Mouse (Mus musculus): ENCODE data around the gene Rin3.
A peak's percentile ranks its signal among the peaks of the same experiment; 100 is the strongest.

Gene Rin3

DNA sequence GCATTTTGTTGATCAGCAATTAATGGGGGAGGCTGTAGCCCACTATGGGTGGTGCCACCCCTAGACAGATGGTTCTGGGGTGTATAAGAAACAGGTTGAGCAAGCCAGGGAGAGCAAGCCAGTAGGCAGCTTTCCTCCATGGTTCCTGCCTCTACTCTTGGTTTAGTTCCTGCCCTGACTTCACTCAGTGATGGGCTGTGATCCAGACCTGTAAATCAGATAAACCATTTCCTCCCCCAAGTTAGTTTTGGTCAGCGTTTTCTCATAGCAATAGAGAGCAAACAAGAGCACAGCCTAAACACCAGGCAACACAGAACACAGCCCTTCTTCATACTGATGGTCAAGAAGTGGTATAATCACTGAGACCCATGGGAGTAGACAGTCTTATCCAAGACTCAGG is 18.7 kb downstream of the Rin3 start:
- no peak for DNase-seq (ENCODE audit: extremely low read depth, low read depth, low spot score)

DNA sequence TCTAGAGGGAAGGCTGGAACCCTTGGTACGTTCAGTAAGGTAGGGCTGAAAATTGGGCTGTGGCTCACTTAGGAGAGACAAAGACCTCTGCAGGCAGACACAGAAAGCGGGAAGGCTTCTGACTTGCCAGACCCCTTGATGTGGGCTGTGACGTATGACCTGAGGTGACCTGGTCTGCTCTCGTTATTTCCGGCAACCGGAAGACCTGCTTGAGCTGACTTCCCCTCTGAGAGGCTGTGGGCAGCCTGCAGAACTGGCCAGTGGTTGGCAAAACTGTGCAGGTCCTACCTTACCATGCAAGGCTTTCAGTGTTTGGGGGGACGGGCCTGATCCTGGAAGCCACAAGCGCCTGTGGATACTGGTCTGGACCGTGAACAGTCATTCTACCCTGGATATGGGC is 19.5 kb downstream of the Rin3 start:
- DNase-seq (ENCODE audit: extremely low read depth, low read depth, low spot score), result no peak

DNA sequence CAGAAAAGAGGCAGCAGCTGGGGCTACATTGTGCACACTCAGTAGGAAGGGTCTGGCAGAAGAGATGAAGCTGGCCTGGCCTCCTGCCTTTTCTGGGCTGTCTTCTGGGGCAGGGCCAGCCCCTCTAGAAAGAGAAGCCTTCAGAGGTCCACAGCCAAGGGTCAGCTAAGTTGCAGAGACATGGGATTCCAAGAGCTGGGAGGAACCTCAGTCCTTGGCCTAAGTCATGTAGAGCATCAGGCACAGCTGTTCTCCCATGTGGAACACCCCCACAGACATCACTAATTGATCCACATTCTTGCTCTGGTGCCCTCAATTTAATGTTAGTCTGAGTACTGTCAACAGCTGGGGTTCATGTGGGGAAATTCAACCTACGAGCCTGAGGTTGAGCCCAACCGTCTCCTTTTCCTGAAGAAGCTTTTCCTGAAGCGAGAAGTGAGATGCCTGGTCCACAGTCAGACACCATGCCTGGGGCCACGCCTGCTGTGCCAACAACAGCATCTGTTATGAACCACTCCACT is 20.0 kb downstream of the Rin3 start:
- no peak for DNase-seq (ENCODE audit: extremely low read depth, low read depth, low spot score)

DNA sequence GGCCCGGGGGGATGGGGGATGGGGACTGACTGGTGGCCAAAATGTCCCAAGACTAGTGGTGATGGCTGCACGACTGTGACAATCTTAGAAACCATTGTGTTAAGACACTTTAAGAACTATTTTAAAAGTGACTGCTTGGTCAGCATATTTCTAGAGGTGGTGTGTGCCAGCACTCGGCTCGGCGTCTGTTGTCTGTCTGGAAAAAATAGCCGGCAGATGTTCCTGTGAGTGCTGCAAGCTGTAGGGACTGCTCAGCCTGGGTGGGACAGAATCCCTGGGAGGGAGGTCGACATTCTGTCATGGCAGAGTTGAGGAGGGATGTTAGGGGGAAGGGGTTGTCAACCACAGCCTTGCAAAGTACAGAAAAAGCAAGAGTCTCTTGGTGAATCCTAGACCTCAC is 21.0 kb downstream of the Rin3 start:
- no peak for DNase-seq (ENCODE audit: extremely low read depth, low read depth, low spot score)

DNA sequence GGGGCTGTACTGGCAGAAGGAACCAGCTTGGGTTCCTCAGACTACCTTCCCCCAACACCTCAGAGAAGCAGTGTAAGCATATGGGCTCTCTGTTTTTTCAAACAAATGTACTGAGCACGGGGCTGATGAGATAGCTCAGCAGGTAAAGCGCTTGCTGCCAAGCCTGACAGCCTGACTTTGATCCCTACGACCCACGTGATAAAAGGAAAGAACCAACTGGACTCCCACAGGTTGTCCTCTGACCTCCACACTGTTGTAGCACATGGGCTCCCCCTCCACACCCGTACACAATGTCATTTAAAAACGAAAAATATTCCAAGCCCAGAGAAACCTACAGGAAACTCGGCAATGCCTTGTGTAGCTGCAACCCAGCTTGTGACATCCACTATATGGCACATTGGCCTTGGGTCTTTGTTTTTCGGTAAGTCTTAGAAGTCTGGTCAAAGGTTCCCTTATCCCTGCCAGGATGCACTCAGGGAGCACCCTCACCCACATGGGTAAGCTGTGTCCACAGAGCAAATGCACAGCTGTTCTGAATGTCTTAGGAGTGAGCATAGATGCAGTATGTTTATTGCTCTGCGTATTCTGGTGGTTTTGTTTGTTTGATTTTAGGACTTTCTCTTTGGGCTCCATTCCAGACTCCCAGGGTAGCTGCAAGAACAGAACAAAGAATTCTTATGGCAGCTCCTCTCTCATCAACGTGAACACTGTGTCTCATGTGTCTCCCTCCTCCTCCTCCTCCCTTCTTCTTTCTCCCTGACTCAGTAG is 22.4 kb downstream of the Rin3 start:
- DNase-seq (ENCODE audit: extremely low read depth, low read depth, low spot score), result no peak

DNA sequence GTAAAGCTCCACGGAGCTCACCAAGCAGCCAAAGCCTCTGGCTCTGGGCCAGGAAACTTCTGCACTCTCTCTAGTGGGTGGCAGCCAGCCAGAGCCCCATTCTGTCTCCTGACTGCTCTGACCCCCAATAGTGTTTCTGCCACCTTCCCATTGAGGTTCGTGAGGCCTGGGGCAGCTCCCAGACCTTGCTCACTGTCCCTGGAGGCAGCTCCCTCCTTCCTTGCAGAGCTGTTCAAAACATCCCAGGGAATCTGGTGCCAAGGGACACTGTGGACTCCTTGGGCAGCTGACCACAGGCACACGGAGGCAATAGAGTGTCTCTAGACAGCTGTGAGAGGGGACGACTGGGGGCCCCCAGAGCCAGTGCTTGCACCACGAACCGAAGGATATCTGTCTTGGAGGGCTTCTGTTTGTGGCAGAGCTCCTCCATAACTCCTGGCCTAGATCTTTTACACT is 25.2 kb downstream of the Rin3 start:
- DNase-seq (ENCODE audit: extremely low read depth, low read depth, low spot score), result no peak

DNA sequence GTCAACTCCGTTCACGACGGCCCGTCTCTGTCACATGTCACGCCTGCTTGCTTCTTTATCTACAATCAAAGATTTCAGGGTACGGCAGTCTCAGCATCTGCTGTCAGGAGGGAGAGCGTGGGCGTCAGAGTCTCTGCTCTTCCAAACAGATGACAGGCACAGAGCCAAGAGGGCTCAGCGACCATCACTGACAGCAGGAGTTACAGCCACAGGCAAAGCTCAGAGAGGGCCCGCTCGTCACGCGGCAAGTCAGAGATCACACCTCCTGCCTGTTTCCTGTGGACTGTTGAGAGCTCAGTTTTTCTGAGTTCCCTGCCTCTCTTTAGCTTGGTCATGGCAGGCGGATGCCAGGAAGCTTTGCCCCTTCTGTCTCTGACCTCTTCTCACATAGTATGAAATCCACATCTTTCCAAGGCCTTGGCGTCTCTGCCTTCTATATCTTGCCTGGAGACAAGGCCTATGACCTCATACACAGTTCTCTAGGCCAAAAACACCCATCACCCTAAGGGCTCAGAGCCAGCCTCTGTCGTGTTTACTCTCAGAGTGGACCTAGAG is 25.7 kb downstream of the Rin3 start:
- no peak for DNase-seq (ENCODE audit: extremely low read depth, low read depth, low spot score)

DNA sequence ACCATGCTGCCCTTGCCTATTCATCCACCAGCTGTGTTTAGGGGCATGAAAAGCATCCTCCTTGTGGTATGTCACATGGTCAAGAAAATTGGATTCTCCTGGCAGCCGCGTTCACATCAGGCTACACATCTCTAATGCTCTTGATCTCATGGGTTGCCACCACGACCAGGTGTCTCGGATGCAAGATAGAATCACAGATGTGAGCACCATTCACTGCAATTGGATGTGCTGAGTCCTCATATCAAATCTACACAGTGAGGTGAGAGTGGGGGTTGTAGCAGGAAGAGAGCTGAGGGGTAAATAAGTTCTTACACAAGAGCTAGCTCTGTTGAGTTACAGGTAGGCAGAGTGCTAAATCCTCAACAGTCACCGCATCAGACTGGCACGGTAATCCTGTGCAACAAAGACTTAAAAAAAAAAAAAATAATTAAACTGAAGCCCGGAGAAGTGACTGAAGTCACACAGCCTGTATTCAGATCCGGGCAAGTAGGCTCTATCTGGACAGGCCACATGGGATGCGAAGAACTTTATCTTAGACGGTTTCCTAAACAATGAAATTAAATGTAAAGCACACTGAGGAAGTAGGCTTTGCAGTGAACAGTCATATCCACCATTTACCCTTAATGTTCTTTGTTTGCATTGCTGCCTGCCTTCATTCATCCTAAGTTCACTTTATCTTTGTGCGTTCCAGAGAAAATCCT is 26.4 kb downstream of the Rin3 start:
- DNase-seq (ENCODE audit: extremely low read depth, low read depth, low spot score), result no peak

DNA sequence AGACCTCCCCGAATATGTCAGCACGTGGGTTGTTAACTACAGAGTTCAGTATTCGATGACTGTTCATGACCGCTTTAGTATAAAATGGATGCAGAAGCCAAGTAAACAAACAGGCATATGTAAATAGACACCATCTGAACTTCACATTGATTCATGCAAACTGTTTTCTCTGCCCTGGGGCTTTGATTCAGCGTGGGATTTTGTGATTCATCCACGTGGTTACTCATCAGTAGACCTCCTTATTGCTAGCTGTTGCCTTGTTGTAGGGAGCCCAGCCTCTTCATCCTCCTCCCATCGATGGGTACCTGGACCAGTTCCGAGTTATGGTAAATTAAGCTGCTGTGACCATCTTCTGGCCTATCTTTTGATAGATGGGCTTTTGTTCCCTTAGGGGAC is 26.9 kb downstream of the Rin3 start:
- no peak for DNase-seq (ENCODE audit: extremely low read depth, low read depth, low spot score)

DNA sequence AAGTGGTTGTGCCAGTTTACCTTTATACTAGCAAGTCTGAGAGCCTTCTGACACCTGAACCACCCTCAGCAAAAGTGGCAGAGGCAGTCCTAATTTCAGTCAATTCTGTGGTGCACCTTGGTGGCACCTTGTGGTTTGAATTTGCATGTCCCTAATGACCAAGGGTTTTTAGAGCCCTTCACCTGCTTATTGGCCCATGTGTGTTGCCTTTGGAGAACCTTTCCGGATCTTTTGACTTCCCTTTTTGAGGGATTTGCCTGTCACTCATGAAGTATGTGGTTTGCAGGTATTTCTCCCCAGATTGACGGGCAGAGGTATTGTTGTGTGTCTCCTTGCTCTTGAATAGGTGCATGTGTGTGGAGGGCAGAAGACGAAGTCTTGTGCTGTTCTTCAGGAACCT is 27.4 kb downstream of the Rin3 start:
- no peak for DNase-seq (ENCODE audit: extremely low read depth, low read depth, low spot score)

DNA sequence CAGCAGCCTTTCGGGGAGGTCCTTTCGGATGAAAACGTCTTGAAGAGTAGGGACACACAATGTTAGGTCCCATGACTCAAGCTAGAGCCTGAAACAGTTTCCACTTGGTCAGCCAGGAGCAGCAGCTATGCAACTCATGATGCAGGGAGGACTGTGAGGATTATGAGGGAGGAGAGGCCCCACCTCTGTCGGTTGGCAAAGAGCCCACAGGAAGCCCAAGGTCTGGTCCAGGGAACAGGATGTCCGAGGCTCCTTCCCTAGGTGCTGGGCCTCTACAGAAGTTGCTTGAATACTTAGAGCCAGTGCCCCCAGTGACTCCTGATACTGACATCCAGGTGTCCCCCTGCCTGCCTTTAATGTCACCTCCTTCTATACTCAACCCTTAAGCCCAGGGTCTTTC is 28.6 kb downstream of the Rin3 start:
- DNase-seq (ENCODE audit: extremely low read depth, low read depth, low spot score), result no peak

DNA sequence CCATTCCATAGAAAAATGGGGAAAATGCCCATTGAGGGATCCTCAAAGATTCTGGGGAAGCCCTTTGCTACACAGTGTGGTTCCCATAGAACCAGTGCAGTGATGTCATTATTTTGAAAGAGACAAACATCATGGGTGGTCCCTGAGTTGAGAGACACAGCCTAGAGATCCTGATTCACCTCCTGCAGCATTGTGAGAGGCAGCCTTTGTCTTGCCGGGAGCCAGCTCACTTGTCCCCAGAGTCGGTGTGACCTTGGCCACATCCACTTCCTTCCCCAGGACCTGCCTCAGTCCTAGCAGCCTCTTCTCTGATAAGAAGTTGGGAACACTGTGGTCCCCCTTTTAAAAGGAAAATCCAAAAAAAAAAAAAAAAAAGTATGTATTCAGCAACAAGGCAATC is 36.3 kb downstream of the Rin3 start:
- no peak for DNase-seq (ENCODE audit: extremely low read depth, low read depth, low spot score)

DNA sequence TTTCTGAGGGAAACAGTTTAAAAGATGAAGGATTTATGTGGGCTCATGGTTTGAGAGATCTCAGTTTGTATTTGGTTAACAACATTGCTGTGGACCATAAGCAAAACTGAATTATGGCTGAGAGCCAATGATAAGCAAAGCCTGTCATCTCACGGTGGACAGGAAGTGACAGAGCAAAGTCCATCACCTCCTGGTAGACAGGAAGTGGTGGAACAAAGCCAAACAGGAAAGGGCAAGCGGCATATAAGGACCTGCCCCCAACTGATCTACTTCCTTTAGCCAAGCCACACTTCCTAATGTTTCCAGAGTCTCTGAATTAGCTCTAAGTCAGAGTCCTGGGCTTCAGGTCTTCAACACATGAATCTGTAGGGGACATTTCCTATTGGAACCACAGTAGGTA is 37.1 kb downstream of the Rin3 start:
- no peak for DNase-seq (ENCODE audit: extremely low read depth, low read depth, low spot score)

DNA sequence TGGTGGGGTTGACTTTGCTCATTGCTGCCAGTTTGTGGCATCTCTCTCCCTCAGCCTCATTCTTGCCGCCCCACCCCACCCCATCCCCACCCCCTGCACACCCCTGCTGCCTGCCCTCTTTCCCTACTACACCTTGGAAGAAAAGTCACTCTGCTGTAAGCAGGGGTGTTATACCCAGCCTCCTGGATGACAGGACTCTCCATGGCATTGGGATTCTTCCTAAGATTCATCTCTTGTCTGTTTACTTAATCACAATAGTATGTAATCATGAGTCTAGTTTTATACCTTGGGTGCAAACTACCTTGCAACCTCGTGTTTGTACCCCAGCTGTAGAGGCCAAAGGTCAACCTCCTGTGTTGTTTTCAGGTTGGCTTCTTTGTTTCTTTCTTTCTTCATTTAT is 37.5 kb downstream of the Rin3 start:
- no peak for DNase-seq (ENCODE audit: extremely low read depth, low read depth, low spot score)

DNA sequence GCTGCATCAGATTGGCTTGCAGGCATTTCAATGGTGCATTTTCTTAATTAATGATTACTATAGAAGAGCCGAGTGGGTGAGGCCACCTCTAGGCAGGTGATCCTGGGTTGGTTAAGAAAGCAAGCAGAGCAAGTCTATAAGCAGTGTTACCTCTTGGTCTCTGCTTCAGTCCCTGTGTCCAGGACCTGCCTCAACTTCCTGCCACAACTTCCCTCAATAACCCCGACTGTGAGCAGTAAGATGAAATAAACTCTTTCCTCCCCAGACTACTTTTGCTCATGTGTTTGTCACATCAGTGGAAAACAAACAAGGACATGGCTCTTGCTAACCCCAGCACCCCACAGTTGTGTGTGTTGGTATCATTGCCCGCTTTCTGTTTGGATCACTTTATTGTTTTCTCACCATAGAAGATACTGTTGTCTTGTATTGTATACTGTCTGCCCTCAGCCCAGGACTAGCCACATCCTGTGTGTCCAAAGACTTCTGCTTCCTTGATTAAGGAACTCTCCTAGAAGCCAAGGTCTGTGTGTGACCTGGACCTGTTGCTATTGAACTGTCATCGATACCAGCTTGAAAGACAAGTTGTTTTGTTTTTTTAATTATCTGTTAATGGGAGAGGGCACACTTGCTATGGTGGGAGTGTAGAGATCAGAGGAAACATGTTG is 38.3 kb downstream of the Rin3 start:
- DNase-seq (ENCODE audit: extremely low read depth, low read depth, low spot score), result no peak

DNA sequence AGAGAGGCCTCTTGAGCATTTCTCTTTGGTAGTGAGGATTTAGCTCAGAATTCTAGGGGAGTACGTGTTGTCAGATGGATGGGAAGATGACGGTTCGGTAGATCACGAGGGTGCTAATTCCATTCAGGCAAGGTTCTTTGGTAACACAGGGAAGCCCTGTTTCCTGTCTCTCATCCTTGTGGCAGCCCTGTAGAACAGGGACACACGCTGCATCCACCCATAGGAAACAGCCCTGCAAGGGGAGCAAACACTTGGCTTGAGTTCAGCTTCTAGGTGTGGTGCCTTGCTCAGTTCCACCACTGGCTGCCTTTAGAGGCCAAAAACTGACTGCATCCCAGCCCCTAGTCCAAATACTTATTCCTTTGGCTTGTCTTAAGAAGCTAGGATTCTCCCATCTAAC is 39.0 kb downstream of the Rin3 start:
- no peak for DNase-seq (ENCODE audit: extremely low read depth, low read depth, low spot score)

DNA sequence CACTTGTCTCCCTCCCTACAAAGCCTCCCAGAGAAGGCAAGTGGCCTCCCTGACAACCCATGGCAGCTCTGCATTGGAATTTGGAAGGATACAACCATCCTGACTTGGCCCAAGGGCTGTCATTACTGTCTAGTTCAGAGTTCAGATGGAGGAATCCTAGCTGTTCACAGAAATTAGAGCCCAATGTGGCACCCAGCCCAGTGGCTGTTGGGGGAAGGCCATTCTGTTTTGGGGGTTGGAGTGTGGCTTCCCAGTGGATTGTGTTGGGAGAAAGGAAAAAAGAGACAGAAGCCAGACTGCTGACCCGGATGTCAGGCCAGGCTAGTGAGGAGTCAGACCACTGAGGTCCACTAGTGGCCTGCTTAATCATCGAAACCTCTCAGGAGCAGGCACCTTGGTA is 40.5 kb downstream of the Rin3 start:
- no peak for DNase-seq (ENCODE audit: extremely low read depth, low read depth, low spot score)

DNA sequence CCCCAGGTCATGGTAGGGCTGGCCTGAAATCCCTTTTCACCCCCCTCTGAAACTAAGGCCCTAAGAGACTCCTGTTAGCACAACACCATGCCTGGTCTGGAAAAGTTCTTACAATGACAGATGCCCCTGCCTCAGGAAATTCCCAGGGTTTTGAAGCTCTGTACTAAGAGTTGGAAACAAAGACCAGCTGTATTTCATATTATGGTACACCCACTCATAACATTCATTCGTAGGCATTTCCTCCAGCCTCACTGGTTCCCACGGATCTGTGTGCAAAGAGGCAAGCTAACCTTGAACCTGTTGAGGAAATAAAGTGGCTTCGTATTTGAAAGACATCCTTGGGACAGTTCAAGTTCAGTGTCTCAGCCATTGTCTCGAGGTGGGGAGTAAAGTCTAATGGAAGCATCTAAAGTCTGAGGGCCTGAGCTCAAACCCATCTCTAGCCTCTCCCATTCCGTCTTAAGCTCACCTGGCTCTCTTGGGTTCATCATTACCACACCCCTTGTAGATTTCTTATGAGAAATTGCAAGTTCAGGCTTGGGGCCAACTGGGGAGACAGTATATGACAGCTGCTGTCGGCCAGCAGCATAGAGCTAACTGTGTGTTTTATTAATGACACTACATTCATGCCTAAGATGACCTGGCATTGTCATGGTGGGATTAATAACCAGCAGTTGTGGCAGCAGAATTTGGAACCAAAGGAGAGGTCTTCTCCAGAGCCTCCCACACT is 41.5 kb downstream of the Rin3 start:
- DNase-seq (ENCODE audit: extremely low read depth, low read depth, low spot score), result peak; percentile 72

DNA sequence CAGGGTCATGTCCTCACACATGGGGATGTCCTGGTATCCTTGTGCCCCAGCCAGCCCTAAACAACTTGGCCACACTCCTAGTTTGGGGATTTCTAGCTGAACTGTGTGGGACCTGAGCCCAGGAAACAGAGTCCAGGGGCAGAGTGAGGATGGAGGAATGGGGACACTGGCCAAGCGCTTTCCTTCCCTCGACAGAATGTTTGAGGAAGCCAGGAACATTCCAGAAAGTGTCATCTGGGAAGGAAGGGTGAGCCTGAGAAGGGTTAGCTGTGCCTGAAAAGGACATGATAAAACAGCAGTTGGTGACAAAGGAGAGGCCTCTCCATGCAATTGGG is 42.0 kb downstream of the Rin3 start:
- no peak for DNase-seq (ENCODE audit: extremely low read depth, low read depth, low spot score)

DNA sequence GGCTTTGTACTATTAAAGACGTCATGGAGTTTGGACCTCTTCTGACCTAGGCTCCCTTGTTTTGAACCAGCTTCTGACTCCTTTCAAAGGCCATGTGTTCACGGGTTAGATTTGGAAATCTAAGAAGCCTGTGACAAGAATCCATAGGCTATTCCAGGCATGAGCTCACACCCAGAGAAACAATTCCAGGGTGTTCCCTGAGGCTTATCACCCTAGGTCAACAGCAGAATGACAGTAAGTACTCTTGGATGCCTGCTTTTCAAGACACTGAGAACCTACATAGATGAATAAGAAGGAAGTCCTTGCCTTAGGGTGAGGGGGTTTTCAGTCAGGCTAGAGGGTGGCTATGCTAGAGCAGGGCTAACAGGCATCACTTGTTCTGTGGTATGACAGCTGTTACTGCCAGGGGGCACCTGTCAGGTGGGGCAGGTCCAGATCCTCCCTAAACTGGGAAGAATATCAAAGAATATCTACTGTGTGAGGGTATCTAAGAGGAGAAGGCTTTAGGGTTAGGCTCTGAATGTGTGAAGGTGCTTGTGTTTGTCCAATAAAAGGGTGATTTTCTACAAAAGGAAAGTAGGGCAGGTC is 44.0 kb downstream of the Rin3 start:
- no peak for DNase-seq (ENCODE audit: extremely low read depth, low read depth, low spot score)

DNA sequence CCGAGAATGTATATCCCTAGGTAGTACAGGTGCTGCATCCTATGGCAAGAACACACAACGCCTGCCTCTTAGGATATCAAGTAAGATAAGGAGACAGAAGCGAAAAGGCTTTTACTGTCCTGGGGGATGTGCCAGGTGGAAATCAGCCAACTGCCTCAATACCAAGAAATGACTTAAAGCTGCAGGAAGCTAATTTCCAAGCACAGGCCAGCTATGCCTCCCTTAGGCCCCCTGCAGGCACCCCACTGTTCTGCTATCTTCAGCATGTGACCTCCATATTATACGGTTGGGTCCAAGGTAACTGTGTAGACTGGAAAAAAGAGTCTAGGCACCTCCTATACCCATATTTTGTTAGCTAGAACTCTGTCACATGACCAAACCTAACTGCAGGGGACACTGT is 44.7 kb downstream of the Rin3 start:
- no peak for DNase-seq (ENCODE audit: extremely low read depth, low read depth, low spot score)
